Mouse (Mus musculus) MEL (cell line): Measurements from ENCODE around the gene Ccdc88c. TPM values are rescaled to one million over a fixed set of nuclear protein-coding genes. Genes with fewer than 3 reads are reported as not detected.

Experiments
- DNase-seq: peaks from one replicate; pipeline ENCODE4 v3.0.0; 2011; ENCODE audit warnings: low read depth, low spot score
- H3K27ac ChIP-seq: 2 replicates; pipeline ENCODE4 v1.5.1; 2012; ENCODE audit warnings: low read depth, mild to moderate bottlenecking, control low read depth, low read length, moderate library complexity; ENCODE audit not compliant: control insufficient read depth
- H3K27me3 ChIP-seq, 2 experiments: fragments of 150-350 bp in 1 of 2; sonication (generic) in 1 of 2; 2 replicates each; pipeline ENCODE4 v1.6.1; 2012; ENCODE audit warnings: low read length in 2 of 2, mild to moderate bottlenecking in 2 of 2, improper control_type of control experiment in 1 of 2, moderate library complexity in 1 of 2; ENCODE audit not compliant: insufficient read depth in 2 of 2, control insufficient read depth in 1 of 2
- H3K36me3 ChIP-seq, 2 experiments: 2 replicates each; pipeline ENCODE4 v1.6.1; 2012 to 2014; ENCODE audit warnings: low read length in 2 of 2, improper control_type of control experiment in 1 of 2, inconsistent platforms in 1 of 2, mild to moderate bottlenecking in 1 of 2; ENCODE audit not compliant: insufficient read depth in 2 of 2, control insufficient read depth in 1 of 2
- H3K4me1 ChIP-seq, 2 experiments: fragments of 150-350 bp in 1 of 2; sonication (generic) in 1 of 2; 2 replicates each; pipeline ENCODE4 v1.6.1; 2012; ENCODE audit warnings: low read length in 2 of 2, improper control_type of control experiment in 1 of 2, mild to moderate bottlenecking in 1 of 2; ENCODE audit not compliant: insufficient read depth in 2 of 2, control insufficient read depth in 1 of 2
- H3K4me3 ChIP-seq, 2 experiments: fragments of 150-350 bp in 1 of 2; sonication (generic) in 1 of 2; 2 replicates each; pipeline ENCODE4 v1.5.1; 2012; ENCODE audit warnings: low read depth in 2 of 2, low read length in 2 of 2, mild to moderate bottlenecking in 2 of 2, moderate library complexity in 2 of 2, control low read depth in 1 of 2, improper control_type of control experiment in 1 of 2; ENCODE audit not compliant: control insufficient read depth in 1 of 2, insufficient read depth in 1 of 2
- H3K79me2 ChIP-seq: 2 replicates; pipeline ENCODE4 v1.6.1; 2012; ENCODE audit warnings: mild to moderate bottlenecking, low read length, moderate library complexity; ENCODE audit not compliant: control insufficient read depth, poor library complexity, insufficient read depth
- H3K9ac ChIP-seq: 2 replicates; pipeline ENCODE4 v1.6.1; 2012; ENCODE audit warnings: low read depth, mild to moderate bottlenecking, control low read depth, low read length, moderate library complexity; ENCODE audit not compliant: control insufficient read depth, poor library complexity, severe bottlenecking
- H3K9me3 ChIP-seq: fragments of 150-350 bp; sonication (generic); replicated peaks from 2 replicates; pipeline ENCODE4 v1.6.1; 2012; ENCODE audit warnings: mild to moderate bottlenecking, low read length, improper control_type of control experiment, moderate library complexity; ENCODE audit not compliant: insufficient read depth
- BHLHE40 ChIP-seq: IDR thresholded peaks from 2 replicates; pipeline ENCODE4 v1.6.1; 2012; ENCODE audit warnings: low read depth, mild to moderate bottlenecking, inconsistent platforms, low read length, improper control_type of control experiment, borderline replicate concordance
- GABPA ChIP-seq: IDR thresholded peaks from 2 replicates; pipeline ENCODE4 v1.6.1; 2012; ENCODE audit warnings: low read depth, mild to moderate bottlenecking, inconsistent platforms, low read length, improper control_type of control experiment, moderate library complexity
- MAX ChIP-seq: IDR thresholded peaks from 2 replicates; pipeline ENCODE4 v1.6.1; 2011; ENCODE audit warnings: low read length, improper control_type of control experiment
- MAZ ChIP-seq: IDR thresholded peaks from 2 replicates; pipeline ENCODE4 v1.6.1; 2012; ENCODE audit warnings: low read depth, mild to moderate bottlenecking, inconsistent platforms, low read length, improper control_type of control experiment
- MEF2A ChIP-seq: IDR thresholded peaks from 2 replicates; pipeline ENCODE4 v1.6.1; 2014; ENCODE audit warnings: low read depth, mild to moderate bottlenecking, inconsistent platforms, low read length, improper control_type of control experiment; ENCODE audit not compliant: poor library complexity, insufficient replicate concordance, severe bottlenecking; ENCODE audit errors: extremely low read depth
- MYC ChIP-seq: IDR thresholded peaks from 2 replicates; pipeline ENCODE4 v1.6.1; 2011; ENCODE audit warnings: low read depth, mild to moderate bottlenecking, low read length, improper control_type of control experiment, moderate library complexity
- NELFE ChIP-seq: IDR thresholded peaks from 2 replicates; pipeline ENCODE4 v1.6.1; 2011; ENCODE audit warnings: low read depth, low read length, improper control_type of control experiment
- NRF1 ChIP-seq: IDR thresholded peaks from 2 replicates; pipeline ENCODE4 v1.6.1; 2014; ENCODE audit warnings: low read depth, mild to moderate bottlenecking, inconsistent platforms, low read length, improper control_type of control experiment, moderate library complexity; ENCODE audit not compliant: poor library complexity, insufficient read depth, severe bottlenecking
- POLR2A ChIP-seq, 2 experiments: IDR thresholded peaks; 2 replicates each; pipeline ENCODE4 v1.6.1; 2011 to 2012; ENCODE audit warnings: low read length in 2 of 2, mild to moderate bottlenecking in 2 of 2, control low read depth in 1 of 2, improper control_type of control experiment in 1 of 2, low read depth in 1 of 2, moderate library complexity in 1 of 2; ENCODE audit not compliant: control insufficient read depth in 1 of 2, insufficient read depth in 1 of 2, poor library complexity in 1 of 2
- POLR2AphosphoS2 ChIP-seq: IDR thresholded peaks from 2 replicates; pipeline ENCODE4 v1.6.1; 2011; ENCODE audit warnings: low read length, improper control_type of control experiment
- SIN3A ChIP-seq: IDR thresholded peaks from 2 replicates; pipeline ENCODE4 v1.6.1; 2012; ENCODE audit warnings: low read length, improper control_type of control experiment, inconsistent platforms
- TAL1 ChIP-seq: IDR thresholded peaks from 2 replicates; pipeline ENCODE4 v1.6.1; 2012; ENCODE audit warnings: mild to moderate bottlenecking, inconsistent platforms, low read length, moderate library complexity, mixed read lengths
- TBP ChIP-seq: IDR thresholded peaks from 2 replicates; pipeline ENCODE4 v1.8.0; 2011; ENCODE audit warnings: low read depth, low read length, improper control_type of control experiment
- UBTF ChIP-seq: IDR thresholded peaks from 2 replicates; pipeline ENCODE4 v1.6.1; 2012; ENCODE audit warnings: low read depth, mild to moderate bottlenecking, inconsistent platforms, low read length, improper control_type of control experiment, moderate library complexity, borderline replicate concordance; ENCODE audit not compliant: insufficient read depth
- ZMIZ1 ChIP-seq: IDR thresholded peaks from 2 replicates; pipeline ENCODE4 v1.6.1; 2012; ENCODE audit warnings: low read depth, mild to moderate bottlenecking, inconsistent platforms, low read length, improper control_type of control experiment, moderate library complexity
- polyA plus RNA-seq, 2 experiments: library from polyadenylated mRNA; stranded (reverse) in 1 of 2; unstranded in 1 of 2; fragments of >175 nt in 1 of 2; fragments of >200 nt in 1 of 2; gene quantifications; 2 replicates each; pipeline versions ENCODE4 v1.2.1 to v1.2.4; 2012; ENCODE audit warnings: low replicate concordance in 2 of 2, low read depth in 1 of 2; ENCODE audit not compliant: insufficient read length in 2 of 2, insufficient read depth in 1 of 2, missing spikeins in 1 of 2
- total RNA-seq: library from RNA; depleted of rRNA; stranded (reverse); fragments of 300-350 nt; gene quantifications from 2 replicates; pipeline ENCODE4 v1.2.3, GENCODE M21; 2012

Gene Ccdc88c
- total and polyA plus RNA-seq, 3 experiments = 8.7 to 15.3 TPM; not detected in 1

DNA sequence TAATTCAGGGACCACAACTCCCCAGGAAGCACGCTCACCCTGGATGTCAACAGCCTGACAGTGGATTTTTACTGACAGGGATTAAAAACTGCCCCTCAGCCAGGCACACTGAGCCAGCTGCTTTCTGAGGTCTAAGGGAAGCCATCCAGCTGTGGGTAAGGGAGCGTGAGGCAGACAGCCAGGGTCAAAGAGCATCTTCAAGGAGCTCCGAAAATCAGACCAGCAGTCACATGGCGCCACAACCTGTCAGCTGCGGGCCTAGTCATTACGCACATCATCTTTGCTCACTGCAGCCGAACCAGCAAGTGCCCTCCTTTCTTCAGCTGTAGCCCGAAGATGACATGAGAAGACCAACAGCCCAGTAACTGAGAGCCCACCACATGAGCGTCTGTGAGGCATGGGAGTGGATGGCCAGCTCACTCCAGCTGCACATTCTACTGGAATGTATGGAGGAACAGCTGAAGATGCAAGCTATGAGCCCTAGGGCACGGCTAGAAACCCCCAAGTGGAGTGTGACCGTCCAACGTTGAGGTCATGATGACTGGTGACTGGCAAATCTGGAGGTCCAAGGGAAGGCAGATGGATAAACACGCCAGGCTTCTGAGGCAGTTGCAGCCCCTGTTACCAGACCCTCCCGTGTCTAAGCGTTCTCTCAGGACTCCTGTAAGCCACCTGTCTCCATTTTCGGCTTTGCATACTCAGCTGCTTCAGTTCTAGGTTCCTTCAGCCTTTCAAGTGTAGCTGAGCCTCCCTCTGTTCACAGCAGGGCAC lies 33.1 kb downstream of the Ccdc88c start:
- TF ChIP-seq POLR2AphosphoS2 (no peak), TAL1 (no peak), UBTF (no peak)
- peaks cover 2 to 4% of the 10 kb centered on the region in 2 experiments; a peak in 2 of 4 replicates for H3K4me1 ChIP-seq
- H3K9ac ChIP-seq = no peak overlapping the region
- no peaks in the 10 kb centered on the region for H3K9me3 ChIP-seq
- DNase-seq = no peak
- peaks cover 7% of the 10 kb centered on the region; the same call in 1 of the 2 replicates for H3K79me2 ChIP-seq
- no peak overlapping the region for H3K4me3 ChIP-seq
- no peaks in the 10 kb centered on the region for H3K27me3 ChIP-seq
- H3K36me3 ChIP-seq = no peaks in the 10 kb centered on the region; a peak in 1 of 4 replicates
- H3K27ac ChIP-seq = no peak overlapping the region

DNA sequence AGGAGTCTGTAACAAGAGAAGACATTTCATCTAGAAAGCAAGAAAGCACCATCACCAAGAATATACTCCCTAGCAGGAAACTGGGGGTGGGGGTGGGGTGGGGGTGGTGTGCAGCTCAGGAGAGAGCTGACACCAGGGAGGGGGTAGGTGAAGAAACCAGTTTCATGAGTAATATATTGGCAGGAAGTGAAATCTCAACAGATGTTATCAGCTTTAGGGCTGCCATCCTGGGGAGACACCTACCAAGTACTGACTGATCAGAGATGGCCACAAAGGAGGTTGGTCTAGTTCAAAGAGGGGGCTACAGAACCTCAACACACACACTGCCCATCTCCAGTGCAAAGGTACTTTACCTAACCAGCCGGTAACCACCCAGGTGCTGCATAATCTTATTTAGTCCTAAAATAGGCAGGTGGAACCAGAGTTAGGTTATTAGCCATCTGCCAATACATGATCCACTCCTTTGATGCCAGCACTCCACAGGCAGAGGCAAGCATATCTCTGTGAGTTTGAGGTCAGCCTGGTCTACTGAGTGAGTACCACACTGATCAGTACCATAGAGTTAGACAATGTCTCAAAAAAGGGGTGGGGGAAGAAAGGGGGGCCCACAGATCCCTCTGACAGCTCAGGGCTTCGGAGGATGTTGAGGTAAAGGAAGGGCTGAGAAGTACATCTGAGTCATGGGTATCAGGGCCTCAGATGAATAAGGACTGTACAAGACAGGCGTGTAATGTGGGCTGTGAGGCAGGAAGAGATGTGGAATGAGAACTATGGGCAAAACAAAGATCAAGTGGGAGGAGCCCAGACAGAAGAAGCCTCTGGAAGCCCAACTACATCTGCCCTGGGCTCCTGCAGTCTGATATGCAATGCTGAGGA lies 34.5 kb downstream of the Ccdc88c start:
- no peak for DNase-seq
- H3K9ac ChIP-seq = no peak overlapping the region
- TF ChIP-seq TBP (no peak), NRF1 (no peak), ZMIZ1 (no peak), MAX (no peak), MAZ (no peak), MEF2A (no peak), GABPA (no peak), SIN3A (no peak), NELFE (no peak), MYC (no peak), BHLHE40 (no peak), POLR2A (IDR thresholded peaks at IDR 0.05; ENCODE audit: control insufficient read depth in 1 of 2, insufficient read depth in 1 of 2, low read depth in 1 of 2, low read length in 2 of 2, poor library complexity in 1 of 2) (no peak)

More for the DNA sequence above, 34.5 kb downstream of the Ccdc88c start:
- Histone ChIP-seq H3K36me3 (no peaks in the 10 kb centered on the region; a peak in 1 of 4 replicates), H3K79me2 (peaks cover 3% of the 10 kb centered on the region; the same call in 1 of the 2 replicates), H3K27ac (no peak overlapping the region), H3K27me3 (no peaks in the 10 kb centered on the region), H3K4me1 (peaks cover 0 to 4% of the 10 kb centered on the region in 2 experiments; a peak in 2 of 4 replicates), H3K4me3 (no peak overlapping the region), H3K9me3 (no peaks in the 10 kb centered on the region)
